Mouse (Mus musculus) layer of hippocampus, postnatal 14 days (tissue): Measurements from ENCODE around the gene Cfap20. TPM values are rescaled to one million over a fixed set of nuclear protein-coding genes. Genes with fewer than 3 reads are reported as not detected.

Experiments
- DNase-seq, 2 experiments: peaks; one replicate each; pipeline ENCODE4 v3.0.0; 2021 to 2022; ENCODE audit warnings: low spot score in 2 of 2, mixed read lengths in 1 of 2
- total RNA-seq, 2 experiments: library from RNA; stranded (reverse); gene quantifications; 2 replicates each; pipeline ENCODE4 v1.2.3; 2021

The Cfap20 gene
- total RNA-seq, 2 experiments from 2014 or later = 58.5 to 62.5 TPM

GRCm38 (mm10) chr8:95375374-95375930 lies 59.2 kb downstream of the Cfap20 start:
- peak in 1 of 2 experiments; percentile 34 for DNase-seq

GRCm38 (mm10) chr8:95374429-95374828 lies 60.2 kb downstream of the Cfap20 start:
- DNase-seq = no peak

- no peak for DNase-seq
Observed at GRCm38 (mm10) chr8:95373389-95374002, 61.2 kb downstream of the Cfap20 start.

Other genes with a start within 250 kb of the Cfap20 start
- gene Kifc3, start 232.1 kb downstream of the Cfap20 start, total RNA-seq = 10 to 100 TPM; 59.0 to 60.2 TPM
- gene Cngb1, start 128.3 kb downstream of the Cfap20 start, total RNA-seq = 1 to 10 TPM in 1 of 2 experiments, under 1 TPM in 1; 0.93 to 1.3 TPM
- under 1 TPM in 1 of 2 experiments, not detected in 1; 0.74 TPM for gene Tepp, start 124.3 kb downstream of the Cfap20 start, total RNA-seq
- 10 to 100 TPM; 15.3 to 16.6 TPM for gene Zfp319, start 102.9 kb downstream of the Cfap20 start, total RNA-seq
- 10 to 100 TPM; 16.0 to 18.6 TPM for gene Usb1, start 102.6 kb downstream of the Cfap20 start, total RNA-seq
- 10 to 100 TPM; 29.8 to 33.8 TPM for gene Mmp15, start 82.6 kb downstream of the Cfap20 start, total RNA-seq
- 10 to 100 TPM; 77.4 to 79.8 TPM for gene Csnk2a2, start 55.2 kb upstream of the Cfap20 start, total RNA-seq
- gene Ccdc113, start 99.2 kb upstream of the Cfap20 start, total RNA-seq = 1 to 10 TPM; 1.1 to 2.1 TPM
- gene Prss54, start 141.5 kb upstream of the Cfap20 start, total RNA-seq = under 1 TPM in 1 of 2 experiments, not detected in 1; 0.33 TPM
- gene Gins3, start 198.6 kb upstream of the Cfap20 start, total RNA-seq = 1 to 10 TPM; 2.7 TPM
- 1,000 to 10,000 TPM; 1,455 to 1,520 TPM for gene Ndrg4, start 242.1 kb upstream of the Cfap20 start, total RNA-seq